8 mouse cellular contexts compared by ENCODE assay signal in genomic region chr11:78195101-78195863, GRCm38 (mm10). TPM values are rescaled to one million over a fixed set of nuclear protein-coding genes. Genes with fewer than 3 reads are reported as not detected.
A peak's percentile ranks its signal among the peaks of the same experiment; 100 is the strongest.
DNase-seq lines count a peak whose midpoint lies in the region; ATAC-seq lines count a peak whose summit lies in the region.

No protein-coding gene starts in this region.

- peak overlapping the region; percentile 71 for H3K27ac ChIP-seq in kidney, embryonic 15.5 days
- peak overlapping the region; percentile 90 for H3K27ac ChIP-seq in brown adipose tissue, adult 24 weeks (replicated peaks; ENCODE audit: low read depth, low read length)
- H3K27ac ChIP-seq in hindbrain, embryonic 14.5 days: no peak overlapping the region
- H3K27ac ChIP-seq in midbrain, embryonic 13.5 days: no peak overlapping the region

- 67% methylated on average over 23 of the region's 23 CpGs for WGBS in kidney, embryonic 15.5 days
- 65% methylated on average over 23 of the region's 23 CpGs for WGBS in hindbrain, embryonic 14.5 days
- WGBS in midbrain, embryonic 13.5 days: 55% methylated on average over 23 of the region's 23 CpGs

- no peak for DNase-seq in kidney, adult 8-10 months
- no peak for DNase-seq in hindbrain, embryonic 14.5 days (ENCODE audit: low spot score)
- no peak for DNase-seq in layer of hippocampus, adult 8-10 months (ENCODE audit: low spot score in 2 of 2)
- DNase-seq in gastrocnemius, adult 18-20 months (ENCODE audit: low spot score): no peak

- H3K9me3 ChIP-seq in kidney, embryonic 15.5 days (replicated peaks): no peaks in the 10 kb centered on the region
- no peaks in the 10 kb centered on the region for H3K9me3 ChIP-seq in hindbrain, embryonic 14.5 days (ENCODE audit: control insufficient read depth, low read length)
- no peaks in the 10 kb centered on the region for H3K9me3 ChIP-seq in midbrain, embryonic 13.5 days

- ATAC-seq in kidney, embryonic 15.5 days (replicated peaks; ENCODE audit: low FRiP score): no peak
- ATAC-seq in hindbrain, embryonic 14.5 days (ENCODE audit: low FRiP score): no peak
- no peak for ATAC-seq in midbrain, embryonic 13.5 days
- ATAC-seq in frontal cortex, adult (ENCODE audit: low TSS enrichment): no peak

- H3K4me3 ChIP-seq in kidney, embryonic 15.5 days (replicated peaks): peak overlapping the region; percentile 59
- peak overlapping the region; percentile 72 for H3K4me3 ChIP-seq in brown adipose tissue, adult 24 weeks (ENCODE audit: insufficient read depth, low read depth, low read length)
- peak overlapping the region; percentile 18 for H3K4me3 ChIP-seq in hindbrain, embryonic 14.5 days (replicated peaks; ENCODE audit: low read length)
- peak overlapping the region; percentile 31 for H3K4me3 ChIP-seq in midbrain, embryonic 13.5 days (replicated peaks)

- peaks cover 22% of the 10 kb centered on the region for H3K4me1 ChIP-seq in kidney, embryonic 15.5 days
- H3K4me1 ChIP-seq in brown adipose tissue, adult 24 weeks (ENCODE audit: control insufficient read depth, insufficient read depth, insufficient read length, low read length): peaks cover 4% of the 10 kb centered on the region; the same call in 1 of the 2 replicates
- peaks cover 2% of the 10 kb centered on the region; the same call in 1 of the 2 replicates for H3K4me1 ChIP-seq in hindbrain, embryonic 14.5 days (replicated peaks; ENCODE audit: control insufficient read depth, insufficient read depth, low read length)
- peaks cover 12% of the 10 kb centered on the region for H3K4me1 ChIP-seq in midbrain, embryonic 13.5 days (replicated peaks)

- no peaks in the 10 kb centered on the region for H3K27me3 ChIP-seq in kidney, embryonic 15.5 days
- H3K27me3 ChIP-seq in hindbrain, embryonic 14.5 days (ENCODE audit: control insufficient read depth, insufficient read depth, low read length): no peaks in the 10 kb centered on the region
- H3K27me3 ChIP-seq in midbrain, embryonic 13.5 days: no peaks in the 10 kb centered on the region

- H3K9ac ChIP-seq in kidney, embryonic 15.5 days: peak overlapping the region; percentile 16
- no peak overlapping the region for H3K9ac ChIP-seq in hindbrain, embryonic 14.5 days
- H3K9ac ChIP-seq in midbrain, embryonic 13.5 days (replicated peaks): peak overlapping the region; percentile 36; the same call in 1 of the 2 replicates

- peak overlapping the region; percentile 62 for H3K4me2 ChIP-seq in kidney, embryonic 15.5 days
- peak overlapping the region; percentile 43 for H3K4me2 ChIP-seq in hindbrain, embryonic 14.5 days (replicated peaks)
- peak overlapping the region; percentile 47 for H3K4me2 ChIP-seq in midbrain, embryonic 13.5 days (replicated peaks)

- peaks cover 32% of the 10 kb centered on the region for H3K36me3 ChIP-seq in kidney, embryonic 15.5 days
- H3K36me3 ChIP-seq in hindbrain, embryonic 14.5 days (replicated peaks; ENCODE audit: control insufficient read depth, insufficient read depth): peaks cover 34% of the 10 kb centered on the region
- peaks cover 29% of the 10 kb centered on the region for H3K36me3 ChIP-seq in midbrain, embryonic 13.5 days

RNA-seq across cellular contexts. Expression of gene Proca1, which starts 2.1 kb away (rescaled TPM):
- 3.1 and 4.3 TPM in 2 replicates for polyA plus RNA-seq in kidney, embryonic 15.5 days (2015; fragmentation: Nextera tagmentation; extraction: Ambion mirVana)
- 102 and 105 TPM in 2 replicates for polyA plus RNA-seq in brown adipose tissue, adult 24 weeks (2012; ENCODE audit: insufficient read depth, insufficient read length, missing spikeins)
- polyA plus RNA-seq in hindbrain, embryonic 14.5 days (2014; fragmentation: Nextera tagmentation; extraction: Ambion mirVana): 1.4 and 2.9 TPM in 2 replicates
- 0.84 and 2.2 TPM in 2 replicates for polyA plus RNA-seq in midbrain, embryonic 13.5 days (2015; fragmentation: Nextera tagmentation; extraction: Ambion mirVana)
- total RNA-seq in layer of hippocampus, adult 8-10 months (2022): 1 to 10 TPM; 3.9 to 5.9 (median 4.9) TPM
- total RNA-seq in gastrocnemius, adult 18-20 months (2021): under 1 TPM; 0.47 to 0.57 TPM

RNA-seq across cellular contexts. Expression of gene Rab34, which starts 7.1 kb away (rescaled TPM):
- 113 and 132 TPM in 2 replicates for polyA plus RNA-seq in kidney, embryonic 15.5 days (2015; fragmentation: Nextera tagmentation; extraction: Ambion mirVana)
- 61.8 and 78.8 TPM in 2 replicates for polyA plus RNA-seq in brown adipose tissue, adult 24 weeks (2012; ENCODE audit: insufficient read depth, insufficient read length, missing spikeins)
- 46.4 and 53.2 TPM in 2 replicates for polyA plus RNA-seq in hindbrain, embryonic 14.5 days (2014; fragmentation: Nextera tagmentation; extraction: Ambion mirVana)
- 42.0 and 43.4 TPM in 2 replicates for polyA plus RNA-seq in midbrain, embryonic 13.5 days (2015; fragmentation: Nextera tagmentation; extraction: Ambion mirVana)
- 10 to 100 TPM; 28.2 to 39.4 (median 36.4) TPM for total RNA-seq in layer of hippocampus, adult 8-10 months (2022)
- total RNA-seq in gastrocnemius, adult 18-20 months (2021): 1 to 10 TPM; 2.5 to 3.5 TPM

RNA-seq across cellular contexts. Expression of gene Rpl23a, which starts 11.9 kb away (rescaled TPM):
- 1,327 and 1,492 TPM in 2 replicates for polyA plus RNA-seq in kidney, embryonic 15.5 days (2015; fragmentation: Nextera tagmentation; extraction: Ambion mirVana)
- 881 and 950 TPM in 2 replicates for polyA plus RNA-seq in brown adipose tissue, adult 24 weeks (2012; ENCODE audit: insufficient read depth, insufficient read length, missing spikeins)
- polyA plus RNA-seq in hindbrain, embryonic 14.5 days (2014; fragmentation: Nextera tagmentation; extraction: Ambion mirVana): 880 and 1,029 TPM in 2 replicates
- 934 and 937 TPM in 2 replicates for polyA plus RNA-seq in midbrain, embryonic 13.5 days (2015; fragmentation: Nextera tagmentation; extraction: Ambion mirVana)
- 100 to 1,000 TPM; 606 to 878 (median 722) TPM for total RNA-seq in layer of hippocampus, adult 8-10 months (2022)
- total RNA-seq in gastrocnemius, adult 18-20 months (2021): 100 to 1,000 TPM; 845 to 889 TPM

RNA-seq across cellular contexts. Expression of gene Tlcd1, which starts 18.8 kb away (rescaled TPM):
- polyA plus RNA-seq in kidney, embryonic 15.5 days (2015; fragmentation: Nextera tagmentation; extraction: Ambion mirVana): 28.7 and 31.8 TPM in 2 replicates
- 77.2 and 118 TPM in 2 replicates for polyA plus RNA-seq in brown adipose tissue, adult 24 weeks (2012; ENCODE audit: insufficient read depth, insufficient read length, missing spikeins)
- polyA plus RNA-seq in hindbrain, embryonic 14.5 days (2014; fragmentation: Nextera tagmentation; extraction: Ambion mirVana): 13.4 and 16.6 TPM in 2 replicates
- polyA plus RNA-seq in midbrain, embryonic 13.5 days (2015; fragmentation: Nextera tagmentation; extraction: Ambion mirVana): 5.0 and 5.9 TPM in 2 replicates
- 10 to 100 TPM; 16.6 to 24.8 (median 23.8) TPM for total RNA-seq in layer of hippocampus, adult 8-10 months (2022)
- total RNA-seq in gastrocnemius, adult 18-20 months (2021): 1 to 10 TPM; 1.5 to 2.2 TPM

RNA-seq across cellular contexts. Expression of gene Nek8, which starts 18.8 kb away (rescaled TPM):
- 21.1 and 25.0 TPM in 2 replicates for polyA plus RNA-seq in kidney, embryonic 15.5 days (2015; fragmentation: Nextera tagmentation; extraction: Ambion mirVana)
- polyA plus RNA-seq in brown adipose tissue, adult 24 weeks (2012; ENCODE audit: insufficient read depth, insufficient read length, missing spikeins): 3.2 and 6.3 TPM in 2 replicates
- 4.6 and 6.0 TPM in 2 replicates for polyA plus RNA-seq in hindbrain, embryonic 14.5 days (2014; fragmentation: Nextera tagmentation; extraction: Ambion mirVana)
- 4.7 and 5.2 TPM in 2 replicates for polyA plus RNA-seq in midbrain, embryonic 13.5 days (2015; fragmentation: Nextera tagmentation; extraction: Ambion mirVana)
- 1 to 10 TPM; 3.0 to 3.5 (median 3.3) TPM for total RNA-seq in layer of hippocampus, adult 8-10 months (2022)
- total RNA-seq in gastrocnemius, adult 18-20 months (2021): under 1 TPM; 0.37 to 0.50 TPM

Comparison
In these comparisons a context has a peak if more than half of its experiments do, and no peak if none do; other contexts are left out.
1. H3K27ac ChIP-seq: peak in kidney, embryonic 15.5 days (single experiment) and brown adipose tissue, adult 24 weeks (single experiment); none in hindbrain, embryonic 14.5 days (single experiment) and midbrain, embryonic 13.5 days (single experiment).
2. H3K4me3 ChIP-seq: peak in every context shown above with its lines; median percentile 72 in brown adipose tissue, adult 24 weeks; 59 in kidney, embryonic 15.5 days; 31 in midbrain, embryonic 13.5 days; 18 in hindbrain, embryonic 14.5 days.
3. RNA of gene Proca1, which starts 2.1 kb away (polyA plus RNA-seq): 102 to 105 TPM in brown adipose tissue, adult 24 weeks; 3.1 to 4.3 TPM in kidney, embryonic 15.5 days, 1.4 to 2.9 TPM in hindbrain, embryonic 14.5 days and 0.84 to 2.2 TPM in midbrain, embryonic 13.5 days; every median in the first group is over 10 times any median in the second.
4. Peak in every context shown above with its lines, with median percentiles within 50 percentile points of each other: H3K4me2 ChIP-seq.